Mouse (Mus musculus): ENCODE measurements around the gene Stip1.

GRCm38 (mm10) chr19:6993011-6993770 lies 46.6 kb downstream of the Stip1 start:
- TF ChIP-seq GATA1 (IDR thresholded peaks at IDR 0.05; ENCODE audit: borderline replicate concordance, low read length) (no peak), FLI1 (IDR thresholded peaks at IDR 0.05; ENCODE audit: low read length) (no peak)
